Mouse (Mus musculus): ENCODE results near the gene Zfp775. TPM values are rescaled to one million over a fixed set of nuclear protein-coding genes. Genes with fewer than 3 reads are reported as not detected.

Gene Zfp775
- polyA plus RNA-seq, 1 experiment from 2014 or later = 5.4 TPM

- 74% methylated on average over 5 of the region's 5 CpGs for WGBS
- Histone ChIP-seq H3K4me2 (ENCODE audit: low read length) (no peak overlapping the region), H3K4me3 (ENCODE audit: control insufficient read depth in 1 of 2, insufficient read depth in 1 of 2, low read depth in 1 of 2, low read length in 2 of 2) (no peak overlapping the region), H3K27ac (replicated peaks in 1 of 2; ENCODE audit: control insufficient read depth in 1 of 2, insufficient read depth in 1 of 2, low read depth in 2 of 2, low read length in 2 of 2) (no peak overlapping the region), H3K36me3 (ENCODE audit: control insufficient read depth, insufficient read depth, low read length) (no peaks in the 10 kb centered on the region), H3K9ac (ENCODE audit: low read length) (no peak overlapping the region), H3K27me3 (ENCODE audit: control insufficient read depth, insufficient read depth, low read length) (no peaks in the 10 kb centered on the region), H3K9me3 (ENCODE audit: control insufficient read depth, low read length) (no peaks in the 10 kb centered on the region), H3K4me1 (ENCODE audit: control insufficient read depth in 2 of 2, insufficient read depth in 2 of 2, low read length in 2 of 2) (no peaks in the 10 kb centered on the region)
- ATAC-seq (ENCODE audit: insufficient number of reproducible peaks, insufficient read depth, low FRiP score, low read depth) = no peak
Observed at GRCm38 (mm10) chr6:48658721-48659120, 56.9 kb downstream of the Zfp775 start.

GRCm38 (mm10) chr6:48664750-48665149 lies 62.9 kb downstream of the Zfp775 start:
- Histone ChIP-seq H3K9me3 (ENCODE audit: control insufficient read depth, low read length) (no peaks in the 10 kb centered on the region), H3K27me3 (ENCODE audit: control insufficient read depth, insufficient read depth, low read length) (no peaks in the 10 kb centered on the region), H3K36me3 (ENCODE audit: control insufficient read depth, insufficient read depth, low read length) (no peaks in the 10 kb centered on the region), H3K4me3 (ENCODE audit: control insufficient read depth in 1 of 2, insufficient read depth in 1 of 2, low read depth in 1 of 2, low read length in 2 of 2) (no peak overlapping the region), H3K9ac (ENCODE audit: low read length) (no peak overlapping the region), H3K4me1 (ENCODE audit: control insufficient read depth in 2 of 2, insufficient read depth in 2 of 2, low read length in 2 of 2) (no peaks in the 10 kb centered on the region), H3K4me2 (ENCODE audit: low read length) (no peak overlapping the region), H3K27ac (replicated peaks in 1 of 2; ENCODE audit: control insufficient read depth in 1 of 2, insufficient read depth in 1 of 2, low read depth in 2 of 2, low read length in 2 of 2) (no peak overlapping the region)
- 80% methylated on average over 4 of the region's 4 CpGs for WGBS
- no peak for ATAC-seq (ENCODE audit: insufficient number of reproducible peaks, insufficient read depth, low FRiP score, low read depth)

GRCm38 (mm10) chr6:48665471-48665870 lies 63.6 kb downstream of the Zfp775 start:
- no peaks in the 10 kb centered on the region for H3K27me3 ChIP-seq (ENCODE audit: control insufficient read depth, insufficient read depth, low read length)
- no peak overlapping the region for H3K4me3 ChIP-seq (ENCODE audit: control insufficient read depth in 1 of 2, insufficient read depth in 1 of 2, low read depth in 1 of 2, low read length in 2 of 2)
- H3K36me3 ChIP-seq (ENCODE audit: control insufficient read depth, insufficient read depth, low read length) = no peaks in the 10 kb centered on the region
- H3K4me1 ChIP-seq (ENCODE audit: control insufficient read depth in 2 of 2, insufficient read depth in 2 of 2, low read length in 2 of 2) = no peaks in the 10 kb centered on the region
- no peak overlapping the region for H3K27ac ChIP-seq (replicated peaks in 1 of 2; ENCODE audit: control insufficient read depth in 1 of 2, insufficient read depth in 1 of 2, low read depth in 2 of 2, low read length in 2 of 2)
- 86% methylated on average over 9 of the region's 9 CpGs for WGBS
- H3K9ac ChIP-seq (ENCODE audit: low read length) = no peak overlapping the region
- ATAC-seq (ENCODE audit: insufficient number of reproducible peaks, insufficient read depth, low FRiP score, low read depth) = no peak
- no peaks in the 10 kb centered on the region for H3K9me3 ChIP-seq (ENCODE audit: control insufficient read depth, low read length)
- H3K4me2 ChIP-seq (ENCODE audit: low read length) = no peak overlapping the region

GRCm38 (mm10) chr6:48666159-48666586 lies 64.3 kb downstream of the Zfp775 start:
- WGBS = 56% methylated on average over 7 of the region's 7 CpGs
- Histone ChIP-seq H3K9ac (ENCODE audit: low read length) (no peak overlapping the region), H3K36me3 (ENCODE audit: control insufficient read depth, insufficient read depth, low read length) (no peaks in the 10 kb centered on the region), H3K4me2 (ENCODE audit: low read length) (no peak overlapping the region), H3K4me3 (ENCODE audit: control insufficient read depth in 1 of 2, insufficient read depth in 1 of 2, low read depth in 1 of 2, low read length in 2 of 2) (no peak overlapping the region), H3K9me3 (ENCODE audit: control insufficient read depth, low read length) (no peaks in the 10 kb centered on the region), H3K27me3 (ENCODE audit: control insufficient read depth, insufficient read depth, low read length) (no peaks in the 10 kb centered on the region), H3K4me1 (ENCODE audit: control insufficient read depth in 2 of 2, insufficient read depth in 2 of 2, low read length in 2 of 2) (no peaks in the 10 kb centered on the region), H3K27ac (replicated peaks in 1 of 2; ENCODE audit: control insufficient read depth in 1 of 2, insufficient read depth in 1 of 2, low read depth in 2 of 2, low read length in 2 of 2) (no peak overlapping the region)
- no peak for ATAC-seq (ENCODE audit: insufficient number of reproducible peaks, insufficient read depth, low FRiP score, low read depth)

GRCm38 (mm10) chr6:48668022-48668421 lies 66.2 kb downstream of the Zfp775 start:
- Histone ChIP-seq H3K4me2 (ENCODE audit: low read length) (no peak overlapping the region), H3K9me3 (ENCODE audit: control insufficient read depth, low read length) (no peaks in the 10 kb centered on the region), H3K4me3 (ENCODE audit: control insufficient read depth in 1 of 2, insufficient read depth in 1 of 2, low read depth in 1 of 2, low read length in 2 of 2) (no peak overlapping the region), H3K27ac (replicated peaks in 1 of 2; ENCODE audit: control insufficient read depth in 1 of 2, insufficient read depth in 1 of 2, low read depth in 2 of 2, low read length in 2 of 2) (no peak overlapping the region), H3K27me3 (ENCODE audit: control insufficient read depth, insufficient read depth, low read length) (no peaks in the 10 kb centered on the region), H3K9ac (ENCODE audit: low read length) (no peak overlapping the region), H3K4me1 (ENCODE audit: control insufficient read depth in 2 of 2, insufficient read depth in 2 of 2, low read length in 2 of 2) (no peaks in the 10 kb centered on the region), H3K36me3 (ENCODE audit: control insufficient read depth, insufficient read depth, low read length) (no peaks in the 10 kb centered on the region)
- ATAC-seq (ENCODE audit: insufficient number of reproducible peaks, insufficient read depth, low FRiP score, low read depth) = no peak

GRCm38 (mm10) chr6:48669446-48669969 lies 67.6 kb downstream of the Zfp775 start:
- no peak for ATAC-seq (ENCODE audit: insufficient number of reproducible peaks, insufficient read depth, low FRiP score, low read depth)
- no peak overlapping the region for H3K27ac ChIP-seq (replicated peaks in 1 of 2; ENCODE audit: control insufficient read depth in 1 of 2, insufficient read depth in 1 of 2, low read depth in 2 of 2, low read length in 2 of 2)
- H3K4me3 ChIP-seq (ENCODE audit: control insufficient read depth in 1 of 2, insufficient read depth in 1 of 2, low read depth in 1 of 2, low read length in 2 of 2) = no peak overlapping the region
- no peaks in the 10 kb centered on the region for H3K4me1 ChIP-seq (ENCODE audit: control insufficient read depth in 2 of 2, insufficient read depth in 2 of 2, low read length in 2 of 2)
- H3K9me3 ChIP-seq (ENCODE audit: control insufficient read depth, low read length) = no peaks in the 10 kb centered on the region
- no peaks in the 10 kb centered on the region for H3K27me3 ChIP-seq (ENCODE audit: control insufficient read depth, insufficient read depth, low read length)
- no peak overlapping the region for H3K9ac ChIP-seq (ENCODE audit: low read length)
- no peaks in the 10 kb centered on the region for H3K36me3 ChIP-seq (ENCODE audit: control insufficient read depth, insufficient read depth, low read length)
- WGBS = 50% methylated on average over 2 of the region's 2 CpGs
- no peak overlapping the region for H3K4me2 ChIP-seq (ENCODE audit: low read length)

Other genes with a start within 250 kb of the Zfp775 start
- gene Krba1, start 206.5 kb upstream of the Zfp775 start, polyA plus RNA-seq (2014; fragmentation: Nextera tagmentation; extraction: Ambion mirVana) = 14.4 and 16.5 TPM in 2 replicates
- gene Zfp467, start 156.2 kb upstream of the Zfp775 start, polyA plus RNA-seq (2014; fragmentation: Nextera tagmentation; extraction: Ambion mirVana) = 24.8 and 26.2 TPM in 2 replicates
- 0.57 and 0.58 TPM in 2 replicates for gene Sspo, start 153.8 kb upstream of the Zfp775 start, polyA plus RNA-seq (2014; fragmentation: Nextera tagmentation; extraction: Ambion mirVana)
- gene Atp6v0e2, start 64.4 kb upstream of the Zfp775 start, polyA plus RNA-seq (2014; fragmentation: Nextera tagmentation; extraction: Ambion mirVana) = 21.8 and 22.8 TPM in 2 replicates
- 3.5 and 4.9 TPM in 2 replicates for gene Lrrc61, start 47.3 kb upstream of the Zfp775 start, polyA plus RNA-seq (2014; fragmentation: Nextera tagmentation; extraction: Ambion mirVana)
- gene Rarres2, start 29.3 kb upstream of the Zfp775 start, polyA plus RNA-seq (2014; fragmentation: Nextera tagmentation; extraction: Ambion mirVana) = 39.4 and 45.3 TPM in 2 replicates
- 1.3 TPM in 1 of 2 replicates, not detected in the other for gene Gm45021, start 12.5 kb upstream of the Zfp775 start, polyA plus RNA-seq (2014; fragmentation: Nextera tagmentation; extraction: Ambion mirVana)
- 23.4 and 25.4 TPM in 2 replicates for gene Repin1, start 8.2 kb upstream of the Zfp775 start, polyA plus RNA-seq (2014; fragmentation: Nextera tagmentation; extraction: Ambion mirVana)
- gene Gm44965, start 8.1 kb upstream of the Zfp775 start, polyA plus RNA-seq (2014; fragmentation: Nextera tagmentation; extraction: Ambion mirVana) = 0.84 TPM in 1 of 2 replicates, not detected in the other
- gene AI854703, start 24.7 kb downstream of the Zfp775 start, polyA plus RNA-seq (2014; fragmentation: Nextera tagmentation; extraction: Ambion mirVana) = 0.82 and 1.1 TPM in 2 replicates
- 0.85 and 1.2 TPM in 2 replicates for gene Gimap8, start 45.2 kb downstream of the Zfp775 start, polyA plus RNA-seq (2014; fragmentation: Nextera tagmentation; extraction: Ambion mirVana)
- gene Gimap9, start 74.1 kb downstream of the Zfp775 start, polyA plus RNA-seq (2014; fragmentation: Nextera tagmentation; extraction: Ambion mirVana) = 5.8 and 6.3 TPM in 2 replicates
- gene Gimap4, start 82.5 kb downstream of the Zfp775 start, polyA plus RNA-seq (2014; fragmentation: Nextera tagmentation; extraction: Ambion mirVana) = 20.7 and 25.2 TPM in 2 replicates
- 37.6 and 40.2 TPM in 2 replicates for gene Gimap6, start 106.2 kb downstream of the Zfp775 start, polyA plus RNA-seq (2014; fragmentation: Nextera tagmentation; extraction: Ambion mirVana)
- gene Gm28053, start 116.5 kb downstream of the Zfp775 start, polyA plus RNA-seq (2014; fragmentation: Nextera tagmentation; extraction: Ambion mirVana) = 3.3 and 5.1 TPM in 2 replicates
- gene Gimap7, start 116.6 kb downstream of the Zfp775 start, polyA plus RNA-seq (2014; fragmentation: Nextera tagmentation; extraction: Ambion mirVana) = not detected in 2 replicates
- gene Gimap1, start 137.0 kb downstream of the Zfp775 start, polyA plus RNA-seq (2014; fragmentation: Nextera tagmentation; extraction: Ambion mirVana) = 26.1 and 27.5 TPM in 2 replicates
- gene Gimap5, start 144.1 kb downstream of the Zfp775 start, polyA plus RNA-seq (2014; fragmentation: Nextera tagmentation; extraction: Ambion mirVana) = 6.8 and 8.7 TPM in 2 replicates
- not detected in 2 replicates for gene Gimap3, start 168.8 kb downstream of the Zfp775 start, polyA plus RNA-seq (2014; fragmentation: Nextera tagmentation; extraction: Ambion mirVana)
- gene Tmem176a, start 238.9 kb downstream of the Zfp775 start, polyA plus RNA-seq (2014; fragmentation: Nextera tagmentation; extraction: Ambion mirVana) = 101 and 119 TPM in 2 replicates
- 274 and 295 TPM in 2 replicates for gene Tmem176b, start 239.4 kb downstream of the Zfp775 start, polyA plus RNA-seq (2014; fragmentation: Nextera tagmentation; extraction: Ambion mirVana)